Mouse (Mus musculus) liver, postnatal 0 days (tissue): ENCODE measurements around the gene Ric1.

Experiments used
- CTCF ChIP-seq: sonication (generic); IDR thresholded peaks from 2 replicates; pipeline ENCODE4 v1.5.1; 2016; ENCODE audit warnings: antibody characterized with exemption, low read depth
- EP300 ChIP-seq: IDR thresholded peaks from 2 replicates; pipeline ENCODE4 v1.6.1; 2016; ENCODE audit warnings: antibody characterized with exemption, low read depth, mild to moderate bottlenecking

GRCm38 (mm10) chr19:29481578-29481977, 40.5 kb upstream of the Ric1 start:
- no peak for TF ChIP-seq CTCF
- no peak for TF ChIP-seq EP300
